Mouse (Mus musculus) adrenal gland, postnatal 14 days (tissue): Measurements from ENCODE around the gene Adamts14. TPM values are rescaled to one million over a fixed set of nuclear protein-coding genes. Genes with fewer than 3 reads are reported as not detected.
A peak's percentile ranks its signal among the peaks of the same experiment; 100 is the strongest.

Experiments
- DNase-seq: peaks from one replicate; pipeline ENCODE4 v3.0.0; 2021; ENCODE audit warnings: mixed read lengths
- total RNA-seq: library from RNA; stranded (reverse); gene quantifications from 2 replicates; pipeline ENCODE4 v1.2.3, GENCODE M21; 2021

Adamts14 gene
- total RNA-seq, 1 experiment from 2014 or later = 3.0 TPM

GRCm38 (mm10) chr10:61232858-61233567, 40.2 kb downstream of the Adamts14 start:
- DNase-seq = no peak

DNA sequence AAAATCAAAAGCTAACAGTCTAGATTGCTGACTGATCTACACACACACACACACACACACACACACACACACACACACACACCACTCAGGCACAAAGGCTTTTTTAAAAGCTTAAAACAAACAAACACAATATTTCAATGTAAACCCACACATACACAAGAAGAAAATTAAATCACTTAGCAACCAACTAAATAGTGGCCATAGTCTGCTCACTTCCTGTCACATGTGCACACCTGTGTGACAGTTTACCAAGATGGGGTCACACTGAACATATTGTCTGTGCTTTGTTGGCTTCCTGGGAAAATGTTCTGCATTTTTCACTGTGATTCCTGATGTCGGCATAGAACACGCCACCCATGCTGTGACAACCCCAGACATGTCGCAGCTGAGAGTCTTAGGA, 41.5 kb downstream of the Adamts14 start:
- no peak for DNase-seq

- DNase-seq = no peak
These were observed 46.3 kb downstream of the Adamts14 start for GRCm38 (mm10) chr10:61226784-61227396.

GRCm38 (mm10) chr10:61225694-61226093, 47.5 kb downstream of the Adamts14 start:
- no peak for DNase-seq

DNA sequence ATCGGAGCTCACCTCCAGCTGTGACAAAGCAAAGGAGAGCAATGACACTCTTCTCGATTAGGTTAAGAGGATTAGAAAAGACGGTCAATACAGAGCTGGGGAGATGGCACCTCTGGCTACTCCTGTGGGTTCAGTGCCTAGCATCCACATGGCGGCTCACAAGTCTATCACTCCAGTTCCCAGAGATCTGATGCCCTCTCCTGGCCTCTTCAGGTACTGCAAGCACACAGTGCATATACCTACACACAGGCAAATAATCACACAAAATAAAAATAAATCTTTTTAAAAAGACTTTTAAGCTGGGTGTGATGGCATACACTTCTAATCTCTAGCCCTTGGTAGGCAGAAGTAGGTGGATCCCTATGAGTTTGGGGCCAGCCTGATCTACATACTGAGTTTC, 53.9 kb downstream of the Adamts14 start:
- DNase-seq = no peak

- DNase-seq = no peak
These were observed 57.1 kb downstream of the Adamts14 start for GRCm38 (mm10) chr10:61216163-61216562.

GRCm38 (mm10) chr10:61215658-61216057, 57.6 kb downstream of the Adamts14 start:
- DNase-seq = no peak

DNA sequence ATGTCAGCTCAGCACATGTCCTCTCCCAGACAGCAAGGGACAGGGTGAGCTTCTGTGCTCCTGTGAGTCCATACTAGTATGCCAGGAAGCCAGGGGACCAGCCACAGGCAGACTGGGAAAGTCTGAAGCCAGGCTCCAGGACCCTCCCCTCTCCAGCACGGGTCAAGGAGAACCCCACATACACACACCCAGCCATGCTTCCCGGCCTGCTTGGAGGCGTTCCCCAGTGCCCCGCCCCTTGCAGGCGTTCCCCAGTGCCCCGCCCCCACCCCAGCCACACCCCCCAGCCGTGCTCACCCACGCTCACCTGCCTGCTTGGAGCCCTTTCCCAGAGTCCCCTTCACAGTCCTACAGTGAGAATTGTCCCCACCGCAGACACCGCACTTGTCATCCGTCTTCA, 60.4 kb downstream of the Adamts14 start:
- DNase-seq = no peak

- DNase-seq = peak; percentile 80
These were observed 61.5 kb downstream of the Adamts14 start for GRCm38 (mm10) chr10:61211743-61212142.

GRCm38 (mm10) chr10:61211105-61211504, 62.1 kb downstream of the Adamts14 start:
- no peak for DNase-seq

GRCm38 (mm10) chr10:61208114-61208684, 65.0 kb downstream of the Adamts14 start:
- DNase-seq = no peak

DNA sequence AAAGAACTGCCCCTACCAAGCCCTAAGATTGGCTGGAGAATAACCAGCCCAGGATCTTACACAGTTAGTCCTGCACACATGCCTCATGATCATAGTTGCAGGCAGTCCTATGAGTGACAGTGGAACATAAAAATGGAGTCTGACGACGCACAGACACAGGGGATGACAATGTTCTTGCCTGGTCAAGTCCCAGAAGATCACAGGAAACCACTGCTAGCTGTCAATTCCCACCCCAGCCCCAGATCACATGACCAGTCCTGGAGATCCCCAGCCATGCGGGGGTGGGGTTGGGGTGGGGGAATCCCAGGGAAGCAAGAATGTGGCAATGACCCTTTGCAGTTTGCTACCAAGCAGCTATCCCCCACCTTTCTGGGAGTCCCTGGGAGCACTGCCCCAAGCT, 69.3 kb downstream of the Adamts14 start:
- DNase-seq = no peak

- no peak for DNase-seq
These were observed 71.5 kb downstream of the Adamts14 start for GRCm38 (mm10) chr10:61201596-61202318.

DNA sequence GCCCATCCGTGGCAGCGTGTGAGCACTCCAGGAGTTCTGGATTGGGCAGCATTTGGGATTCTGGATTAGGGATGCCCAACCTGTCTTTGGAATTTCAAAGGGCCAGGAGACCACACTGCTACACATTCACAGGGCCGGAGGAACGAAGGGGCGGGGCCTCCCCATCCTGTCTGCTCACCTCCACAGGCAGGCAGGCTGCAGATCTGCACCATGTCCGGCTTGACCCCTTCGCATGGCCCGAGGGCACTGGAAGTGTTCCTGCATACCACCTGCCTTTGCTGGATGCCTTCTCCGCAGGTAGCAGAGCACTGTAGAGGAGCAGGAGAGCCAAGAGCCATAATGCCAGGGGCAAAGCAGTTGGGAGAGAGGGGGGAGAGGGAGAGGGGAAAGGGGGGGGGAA, 72.2 kb downstream of the Adamts14 start:
- no peak for DNase-seq

- DNase-seq = no peak
These were observed 72.9 kb downstream of the Adamts14 start for GRCm38 (mm10) chr10:61200232-61200820.

DNA sequence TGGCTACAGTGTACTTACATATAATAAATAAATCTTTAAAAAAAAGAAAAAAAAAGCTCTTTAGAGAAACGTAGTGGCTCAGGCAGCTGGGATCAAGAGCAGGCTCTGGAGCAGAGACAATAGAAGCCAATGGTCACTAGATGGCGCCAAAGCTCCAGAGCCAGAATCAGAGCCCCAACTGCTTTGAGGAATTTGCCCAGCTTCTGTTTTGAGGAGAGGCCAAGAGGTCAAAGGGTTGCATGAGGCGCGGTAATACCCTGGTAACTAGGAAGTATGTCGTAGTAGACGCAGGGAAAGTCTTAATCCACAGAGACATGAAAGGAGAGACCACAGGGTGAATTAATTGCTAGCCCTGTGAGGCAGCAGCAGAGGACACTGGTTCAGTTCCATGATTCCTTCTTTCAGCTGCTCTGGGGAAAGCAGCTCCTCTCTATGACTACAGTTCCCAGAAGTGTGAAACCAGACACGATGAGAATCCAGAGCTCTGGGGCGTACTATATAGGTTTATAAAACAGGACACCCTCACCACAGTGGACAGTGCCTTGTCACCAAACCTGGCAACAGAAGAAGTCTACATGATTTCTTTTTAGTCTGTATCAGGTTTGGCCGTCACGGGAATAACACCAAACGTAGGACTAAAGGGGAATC, 73.5 kb downstream of the Adamts14 start:
- peak; percentile 84 for DNase-seq

GRCm38 (mm10) chr10:61195718-61196291, 77.4 kb downstream of the Adamts14 start:
- no peak for DNase-seq

DNA sequence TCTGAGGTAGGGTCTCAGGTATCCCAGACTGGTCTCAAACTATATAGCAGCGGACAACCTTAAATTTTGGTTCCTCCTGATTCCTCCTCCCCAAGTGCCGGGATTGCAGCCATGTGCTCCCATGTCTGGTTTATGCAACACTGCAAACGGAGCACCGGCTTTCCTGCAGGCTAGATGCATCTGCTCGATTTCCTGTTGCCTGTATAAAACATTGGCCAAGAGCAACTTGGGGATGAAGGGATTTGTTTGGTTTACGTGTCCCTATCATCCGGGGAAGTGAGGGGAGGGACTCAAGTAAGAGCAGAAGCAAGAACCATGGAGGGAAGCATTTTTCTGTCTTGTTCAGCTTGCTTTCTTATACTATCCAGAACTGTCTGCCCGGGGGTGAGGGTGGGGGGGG, 78.0 kb downstream of the Adamts14 start:
- no peak for DNase-seq

DNA sequence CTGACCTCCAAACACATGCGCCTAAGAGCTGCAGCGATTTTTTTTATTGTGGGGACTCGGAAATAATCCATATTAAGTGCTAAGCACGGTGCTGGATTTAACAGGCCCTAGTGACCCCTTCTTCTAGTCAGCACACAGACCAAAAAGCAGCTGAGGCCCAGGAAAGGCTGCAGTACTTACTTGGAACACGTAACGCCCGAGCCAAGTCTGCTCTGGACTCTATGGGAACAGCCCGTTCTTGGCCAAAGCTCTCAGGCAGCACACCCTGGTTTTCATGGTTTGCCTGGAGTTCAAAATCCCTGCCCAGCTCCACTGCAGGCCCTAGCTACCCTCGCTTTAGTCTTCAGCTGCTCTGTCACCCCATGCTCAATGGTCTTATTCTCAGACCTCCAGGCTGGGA, 78.6 kb downstream of the Adamts14 start:
- DNase-seq = no peak

DNA sequence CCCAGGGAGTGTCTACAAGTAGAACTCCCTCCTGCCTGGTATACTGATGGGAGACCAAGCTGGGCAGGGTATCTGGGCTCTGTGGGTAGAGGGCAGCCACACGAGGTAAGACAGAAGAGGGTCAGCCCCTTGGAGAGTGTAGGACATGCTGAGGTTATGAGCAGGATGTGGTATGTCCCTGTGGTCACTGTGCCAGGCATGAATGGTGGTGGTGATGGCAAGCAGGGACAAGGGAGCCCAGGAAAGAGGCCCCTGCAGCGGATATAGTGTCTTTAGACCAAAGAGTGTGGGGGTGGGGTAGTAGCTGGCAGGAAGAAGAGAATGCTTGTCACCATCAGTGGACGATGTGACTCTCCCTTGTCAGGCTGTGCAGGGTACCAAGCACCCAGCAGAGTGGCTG, 85.2 kb downstream of the Adamts14 start:
- DNase-seq = no peak

DNA sequence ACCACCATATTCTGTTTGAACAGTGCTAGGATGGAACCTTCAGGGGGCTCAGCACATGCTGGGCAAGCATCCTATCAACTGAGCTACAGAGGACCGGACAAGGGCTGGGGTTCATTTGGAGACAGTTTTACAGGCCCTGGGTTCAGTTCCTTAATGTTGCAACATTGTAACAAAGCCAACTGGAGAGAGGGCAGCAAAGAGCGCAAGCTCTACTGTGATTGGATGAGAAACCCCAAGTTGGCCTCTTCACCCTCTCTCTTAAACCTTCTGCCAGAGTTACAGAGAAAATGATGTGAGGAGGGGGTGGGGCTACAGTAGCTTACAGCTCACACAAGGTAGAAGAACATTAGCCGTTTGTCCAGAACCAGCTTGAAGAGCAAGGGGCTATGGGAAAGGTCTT, 86.2 kb downstream of the Adamts14 start:
- DNase-seq = no peak

DNA sequence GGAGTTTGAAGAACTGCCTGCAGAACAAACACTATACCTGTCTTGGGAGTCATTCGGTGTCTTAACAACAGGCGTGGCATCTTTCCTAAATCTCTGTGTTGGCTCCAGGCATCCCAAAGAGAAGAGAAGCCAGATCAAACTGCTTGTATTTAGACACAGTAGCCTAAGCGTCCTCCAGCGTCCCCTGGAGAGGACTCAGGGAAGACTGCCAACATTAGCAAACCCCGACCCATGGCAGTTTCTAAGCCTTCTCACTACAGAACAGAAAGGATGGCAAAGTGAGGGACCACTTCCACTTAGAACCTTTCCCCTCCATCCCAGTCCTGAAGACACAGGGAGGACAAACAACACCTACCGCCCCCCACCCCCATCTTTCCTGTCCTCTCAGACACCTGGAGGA, 93.3 kb downstream of the Adamts14 start:
- no peak for DNase-seq
